Mouse (Mus musculus) urinary bladder, postnatal 4 days (tissue): ENCODE measurements at regions not wholly inside any gene's neighbourhood (a gene's known extent, or its start where the extent isn't known, plus 50 kb on each side); places are given as distances from the start of the nearest gene placed in this dataset.

Source experiments
- DNase-seq, 2 experiments: peaks; one replicate each; pipeline ENCODE4 v3.0.0; 2021 to 2022; ENCODE audit warnings: low spot score in 2 of 2

DNA sequence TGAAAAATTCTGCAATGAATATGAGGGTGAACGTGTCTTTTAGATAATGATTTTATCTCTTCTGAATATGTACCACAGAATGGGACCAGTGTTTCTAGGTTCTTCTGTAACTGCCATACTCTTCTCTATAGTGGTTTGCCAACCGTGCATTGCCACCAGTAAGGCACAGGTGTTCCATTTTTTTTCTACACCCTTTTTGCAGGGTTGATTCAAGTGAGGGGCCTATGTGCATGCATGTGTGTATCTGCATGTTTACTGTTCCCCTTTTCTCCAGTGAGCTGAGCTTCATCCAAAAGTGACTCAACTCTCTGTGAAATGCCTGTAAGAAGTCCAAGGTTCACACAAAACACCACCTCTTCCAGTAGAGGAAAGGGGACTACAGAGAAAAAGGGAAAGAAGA, 467.7 kb downstream of the Gsdmc2 start:
- DNase-seq = no peak

DNA sequence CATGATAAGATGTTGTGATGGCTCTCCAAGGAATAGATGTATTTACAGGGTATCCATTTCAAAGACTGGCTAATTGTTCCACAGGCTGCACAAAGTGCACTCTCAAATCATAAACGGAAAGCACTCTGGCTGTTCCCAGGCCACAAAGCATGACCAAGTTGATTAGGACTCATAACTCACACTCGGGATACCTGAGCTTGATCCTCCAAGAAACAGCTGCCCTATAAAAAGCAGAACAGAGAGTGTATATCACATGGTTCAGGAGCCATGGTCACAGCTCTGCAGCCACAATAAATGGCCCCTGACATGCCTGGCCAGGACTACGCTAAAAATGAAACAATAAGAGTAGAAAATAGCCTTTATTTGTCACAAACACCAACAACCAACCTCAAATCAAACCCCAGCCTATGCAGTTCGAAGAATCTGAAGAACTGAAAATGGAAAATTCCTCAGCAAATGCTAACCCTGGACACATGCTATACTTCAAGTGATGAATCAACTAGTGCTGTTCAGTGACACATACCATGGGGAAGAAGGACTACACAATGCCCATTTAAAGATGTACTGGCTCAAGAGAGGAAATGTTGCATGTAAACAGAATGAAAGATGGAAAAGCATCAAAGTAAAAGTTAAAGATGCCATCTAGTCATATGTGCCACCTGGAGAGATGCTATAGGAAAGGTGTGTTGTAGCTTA, 473.5 kb downstream of the Gsdmc2 start:
- DNase-seq = no peak

DNA sequence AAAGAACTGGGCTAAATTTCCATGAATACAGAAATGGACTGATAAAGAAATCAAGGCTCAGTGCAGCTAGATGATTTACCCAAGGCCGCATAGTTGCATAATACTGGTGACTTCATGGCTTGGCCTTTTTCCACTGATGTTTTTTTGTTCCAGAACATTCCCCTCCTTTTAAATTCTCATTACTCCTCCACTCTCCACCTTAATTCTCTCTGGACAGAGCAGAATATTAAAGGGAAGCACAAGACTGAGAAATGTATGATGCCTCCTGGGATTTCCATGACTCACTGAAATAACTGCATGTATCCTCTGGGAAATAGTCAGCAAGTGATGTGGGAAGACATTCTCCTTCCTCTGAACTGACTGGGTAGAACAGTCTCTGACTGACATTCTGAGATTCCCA, 480.5 kb downstream of the Gsdmc2 start:
- DNase-seq = no peak

DNA sequence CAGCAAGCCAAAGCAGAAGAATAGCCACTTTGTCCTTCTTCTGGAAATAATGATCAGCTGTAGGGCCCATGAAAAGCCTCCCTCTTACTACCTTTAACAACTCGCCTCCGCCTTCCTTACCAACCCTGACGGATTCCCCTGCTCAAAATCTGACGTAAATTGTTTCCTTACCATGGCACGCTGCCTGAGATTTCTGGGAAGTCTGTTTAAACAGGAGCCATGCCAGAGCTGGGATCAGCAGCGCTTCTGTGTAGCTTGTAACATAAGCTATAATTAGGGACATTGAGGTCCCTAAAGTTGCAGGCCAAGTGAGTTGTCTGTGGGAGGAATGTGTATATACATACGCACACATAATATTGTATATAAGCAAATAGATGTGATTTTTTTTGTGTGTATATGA, 484.6 kb downstream of the Gsdmc2 start:
- peak in 1 of 2 experiments; percentile 18 for DNase-seq

DNA sequence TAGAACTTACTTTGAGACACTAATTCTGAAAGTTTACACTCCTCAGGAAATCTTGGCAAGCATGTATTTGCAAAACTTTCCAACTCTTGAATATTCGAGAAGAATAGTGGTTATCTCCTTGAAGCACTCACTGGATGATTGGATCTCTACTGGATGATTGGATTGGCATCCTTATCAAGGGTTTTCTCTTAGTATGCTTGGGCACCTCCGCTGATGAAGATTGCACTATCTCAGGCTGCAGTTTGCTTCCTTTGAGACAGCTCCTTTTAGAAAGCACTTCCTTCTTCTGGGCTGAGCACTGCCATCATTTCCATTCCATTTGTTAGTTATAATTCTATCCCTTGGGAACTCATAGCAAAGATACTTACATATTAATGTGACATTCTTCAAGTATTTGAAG, 503.2 kb downstream of the Gsdmc2 start:
- DNase-seq = no peak

DNA sequence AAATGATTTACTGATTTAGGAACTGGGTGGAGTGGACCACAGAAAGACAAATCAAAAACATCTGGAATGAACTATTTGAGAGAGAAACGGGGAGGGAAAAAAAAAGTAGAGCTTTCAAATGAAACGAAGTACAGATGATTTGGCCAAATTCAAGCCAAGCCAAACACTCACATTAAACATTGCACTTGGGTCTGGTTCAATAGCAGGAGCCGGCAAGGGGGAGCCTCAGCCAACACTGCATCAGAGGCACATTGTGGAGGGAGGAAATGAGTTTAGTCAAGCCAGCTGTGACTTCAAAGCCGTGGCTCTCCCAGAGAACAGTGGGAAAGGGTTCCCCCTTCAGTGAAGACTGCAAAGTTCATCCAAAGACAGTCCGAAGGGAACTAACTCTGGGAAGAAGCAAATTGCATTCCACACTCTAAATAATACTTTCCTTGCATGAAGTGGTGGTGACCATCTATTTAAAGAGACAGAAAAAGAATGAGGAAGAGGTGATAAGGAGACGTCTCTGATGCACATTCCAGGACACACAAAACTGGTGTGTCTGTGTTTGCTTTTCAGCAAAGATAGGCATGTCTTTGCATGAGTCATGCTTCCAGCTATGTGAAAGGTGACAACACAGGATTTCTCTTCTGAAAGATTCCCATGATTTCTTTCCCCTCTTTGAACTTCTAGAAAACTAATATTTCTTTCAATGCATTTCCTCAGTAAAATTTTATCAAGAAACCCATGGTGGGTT, 504.5 kb downstream of the Gsdmc2 start:
- peak; percentile 70 to 74 for DNase-seq

DNA sequence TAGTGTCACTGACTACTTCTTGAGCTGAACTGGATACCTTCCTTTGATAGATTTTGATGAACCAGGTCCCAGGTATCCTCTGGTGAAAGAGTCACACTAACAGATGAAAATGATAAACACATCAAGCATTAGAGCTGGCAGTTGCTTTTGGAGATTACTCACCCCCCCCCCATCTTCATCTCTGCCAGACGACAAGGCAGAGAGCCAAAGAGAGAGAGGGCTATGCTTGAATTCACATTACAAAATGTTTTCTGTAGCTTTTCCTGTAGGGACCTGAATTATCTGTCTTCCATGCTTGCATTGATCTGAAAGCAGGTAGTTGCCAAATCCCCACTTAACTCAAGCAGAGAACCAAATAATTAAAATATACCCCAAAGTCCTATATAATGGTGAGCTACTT, 525.3 kb downstream of the Gsdmc2 start:
- no peak for DNase-seq

DNA sequence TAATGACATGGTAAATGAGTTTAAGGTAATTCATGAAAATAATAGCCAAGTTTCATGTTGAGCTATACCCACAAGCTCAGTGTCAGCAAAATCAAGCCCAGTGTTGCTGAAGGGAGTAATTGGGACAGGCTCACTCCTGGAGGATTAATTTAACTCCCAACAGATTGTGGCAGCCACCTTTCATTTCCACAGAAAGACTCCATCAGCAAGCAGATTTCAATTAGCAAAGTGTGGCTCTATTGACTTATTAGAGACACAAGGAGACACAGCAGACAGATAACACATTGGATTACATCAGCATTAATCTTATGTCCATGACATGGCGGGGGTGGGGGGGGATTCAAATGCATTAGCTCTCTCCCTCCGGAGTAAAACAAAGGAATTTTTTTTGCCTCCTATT, 534.6 kb downstream of the Gsdmc2 start:
- DNase-seq = no peak

DNA sequence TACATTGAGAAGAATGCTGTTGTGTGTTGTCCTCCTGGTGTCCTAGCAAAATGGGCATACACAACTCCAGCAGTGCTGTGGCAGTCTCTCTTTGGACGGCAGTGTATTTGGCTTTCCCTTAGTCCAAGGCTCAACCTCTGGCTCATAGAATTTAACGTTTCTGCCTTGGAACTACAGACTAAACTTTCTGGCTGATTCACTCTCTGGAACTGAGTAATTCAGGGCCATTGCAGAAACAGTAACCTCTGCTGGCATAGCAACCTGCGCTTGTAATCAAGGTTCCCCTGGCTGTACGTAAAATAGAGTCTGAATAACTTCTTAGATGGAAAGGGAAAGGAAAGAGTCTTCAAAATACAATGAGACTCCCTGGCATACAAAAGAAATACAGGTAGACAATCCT, 545.7 kb downstream of the Gsdmc2 start:
- DNase-seq = no peak

DNA sequence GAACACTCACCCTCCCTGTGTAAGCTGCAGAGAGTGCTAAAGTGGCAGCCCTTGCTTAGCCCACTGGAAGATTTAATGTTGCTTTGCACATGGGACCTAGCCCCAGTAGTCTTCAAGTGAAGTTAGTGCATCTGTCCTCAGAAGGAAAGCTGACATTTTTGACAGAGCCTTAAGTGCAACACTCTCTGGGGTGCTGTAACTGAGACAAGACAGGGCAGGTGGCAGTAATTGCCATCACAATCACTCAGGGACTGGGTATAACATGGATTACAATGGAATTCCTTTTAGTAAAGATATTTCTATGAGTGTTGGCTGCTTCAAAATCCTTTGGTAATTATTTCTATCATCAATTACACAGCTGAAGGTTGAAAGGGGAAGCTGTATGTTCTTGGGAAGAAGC, 556.4 kb downstream of the Gsdmc2 start:
- no peak for DNase-seq

DNA sequence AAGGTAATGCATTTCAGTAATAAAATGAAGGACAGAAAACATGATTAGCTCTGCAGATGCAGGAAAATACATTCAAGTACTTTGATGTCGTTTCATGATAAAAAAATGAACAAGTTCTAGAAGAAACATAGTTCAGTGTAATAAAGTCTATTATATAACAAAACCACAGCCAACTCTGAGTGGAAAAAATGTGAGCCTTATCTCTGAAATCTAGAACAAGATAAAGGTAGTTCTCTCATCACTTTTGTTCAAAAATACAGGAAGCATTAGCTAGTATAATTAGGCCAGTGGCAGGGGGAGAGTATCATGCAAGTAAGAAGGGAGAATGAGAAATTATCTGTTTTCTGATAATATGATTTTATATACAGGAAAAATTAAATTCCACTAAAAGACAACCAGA, 559.0 kb downstream of the Gsdmc2 start:
- DNase-seq = no peak

DNA sequence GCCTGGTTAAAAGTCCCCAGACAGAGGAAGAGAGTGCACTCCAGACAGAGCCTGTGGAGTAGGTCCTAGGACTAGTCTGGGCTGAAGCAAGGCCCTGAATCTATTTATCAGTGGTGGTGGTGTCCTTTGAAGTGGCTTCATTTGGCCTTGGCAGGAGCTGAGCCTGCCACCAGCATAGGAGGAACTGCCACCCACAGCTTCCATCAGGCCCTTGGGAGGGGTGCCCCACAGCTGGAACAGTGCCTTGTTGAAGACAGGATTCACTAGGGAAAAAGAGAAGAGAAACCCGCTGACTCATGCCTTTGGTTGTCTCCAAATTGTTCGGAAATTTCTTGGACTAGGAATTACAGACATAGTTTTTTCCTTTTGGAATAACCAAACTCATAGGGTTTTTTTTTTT, 574.6 kb downstream of the Gsdmc2 start:
- DNase-seq = no peak

DNA sequence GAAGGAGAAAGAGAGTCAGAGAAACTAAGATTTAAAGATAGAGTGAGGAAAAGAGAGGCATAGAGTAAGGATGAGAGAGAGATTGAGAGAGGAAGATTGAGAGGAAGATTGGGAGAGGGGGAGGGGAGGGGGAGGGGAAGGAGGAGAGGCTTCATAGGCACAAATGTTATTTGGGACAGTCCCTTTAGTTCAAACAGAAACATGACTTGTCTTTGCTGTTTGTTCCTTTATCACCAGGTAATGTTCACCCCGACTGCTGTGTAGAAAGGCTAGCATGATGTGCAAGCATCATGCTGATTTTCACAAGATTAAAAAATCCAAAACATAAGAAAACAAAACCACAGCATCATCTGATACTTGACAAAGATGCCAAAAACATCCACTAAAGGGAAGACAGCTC, 579.1 kb downstream of the Gsdmc2 start:
- DNase-seq = no peak

DNA sequence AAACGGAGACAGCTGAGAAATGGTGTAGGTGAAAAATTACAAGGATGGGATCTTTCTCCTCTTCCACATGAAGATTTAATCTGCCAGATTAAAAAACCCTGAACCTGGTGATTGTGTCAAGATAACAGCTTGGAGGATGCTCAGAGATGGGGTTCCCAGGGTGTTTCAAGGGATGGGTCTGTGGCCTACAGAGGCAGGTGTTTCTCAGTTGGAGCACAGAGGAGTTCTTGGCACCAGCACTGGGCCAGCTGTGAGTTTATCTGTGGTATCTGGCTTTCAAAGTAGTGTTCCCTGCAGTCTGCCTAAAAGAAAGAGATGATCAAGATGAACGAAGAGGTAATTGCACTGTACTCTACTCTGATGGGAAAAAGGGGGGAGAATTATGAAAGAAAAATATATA, 589.2 kb downstream of the Gsdmc2 start:
- DNase-seq = no peak

DNA sequence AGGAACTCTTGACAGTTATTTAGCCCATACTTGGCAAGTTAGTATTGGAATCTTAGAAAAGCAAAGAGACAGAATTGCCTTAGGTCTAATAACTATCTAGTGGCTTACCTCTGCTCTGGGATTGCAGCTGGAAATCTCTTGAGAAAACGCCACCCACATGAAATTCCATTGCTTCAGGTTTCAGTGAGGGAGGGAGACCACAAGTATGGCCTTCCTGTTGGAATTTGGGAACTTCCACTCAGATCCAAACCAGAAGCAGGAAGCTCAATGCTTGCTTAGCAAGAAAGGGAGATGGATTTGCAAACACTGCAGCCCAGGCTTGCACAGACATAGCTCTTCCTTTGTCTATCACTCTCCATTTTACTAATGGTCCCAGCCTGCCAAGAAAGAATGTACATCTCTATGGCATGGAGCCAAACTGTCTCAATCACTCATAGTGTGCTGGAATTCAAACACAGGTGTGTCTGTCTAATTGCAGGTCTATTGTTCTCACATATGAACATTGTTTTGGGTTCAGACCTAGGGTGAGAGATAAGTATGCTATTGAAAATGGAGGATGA, 592.1 kb downstream of the Gsdmc2 start:
- no peak for DNase-seq

DNA sequence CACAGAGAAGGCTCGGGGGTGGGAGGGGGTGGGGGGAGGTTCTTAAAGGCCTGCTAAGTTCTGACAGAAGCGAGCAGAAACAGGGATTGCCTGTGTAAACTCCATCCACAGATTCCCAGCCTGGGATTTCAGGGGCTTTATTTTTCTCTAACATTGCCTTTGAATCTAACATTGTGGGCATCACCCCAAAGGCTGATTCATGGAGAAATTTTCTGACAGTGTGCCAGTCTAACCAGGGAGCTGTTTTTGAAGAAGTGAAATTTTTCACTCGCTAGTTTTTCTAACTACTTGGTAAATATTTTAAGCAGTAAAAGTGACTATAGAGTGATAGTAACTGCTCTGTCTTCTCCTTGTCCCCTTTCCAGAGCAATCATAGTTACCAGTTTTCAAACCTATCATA, 606.4 kb downstream of the Gsdmc2 start:
- no peak for DNase-seq

DNA sequence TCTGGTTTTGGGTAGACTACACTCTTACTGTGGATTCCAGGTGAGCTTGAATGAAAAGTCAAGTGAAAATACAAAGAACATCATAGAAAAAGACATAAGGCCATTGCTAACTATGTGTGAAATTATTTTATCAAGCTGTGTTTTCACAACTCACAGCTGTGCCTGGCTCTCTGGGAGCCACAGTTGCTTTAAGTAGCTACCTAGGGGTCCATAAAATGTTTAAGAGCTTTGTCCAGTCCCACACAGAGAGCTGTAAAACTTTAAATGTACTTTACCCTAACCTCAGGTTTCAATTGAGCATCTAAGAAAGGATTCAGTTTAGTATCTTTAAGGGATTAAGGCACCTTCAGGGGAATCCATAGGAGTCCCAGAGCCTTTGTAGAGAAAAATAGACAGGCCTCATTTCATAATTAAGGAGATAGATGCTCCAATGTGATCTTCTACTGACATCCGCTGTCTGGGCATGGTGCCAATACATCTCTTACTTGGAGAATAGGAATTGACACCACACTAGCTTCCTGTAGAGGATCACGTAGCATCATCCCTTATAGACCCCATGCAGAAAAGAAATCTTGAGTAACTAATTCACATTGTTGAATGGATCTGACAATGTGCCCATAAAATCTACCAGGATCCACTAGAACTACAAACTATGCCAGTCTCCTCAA, 626.5 kb downstream of the Gsdmc2 start:
- no peak for DNase-seq

DNA sequence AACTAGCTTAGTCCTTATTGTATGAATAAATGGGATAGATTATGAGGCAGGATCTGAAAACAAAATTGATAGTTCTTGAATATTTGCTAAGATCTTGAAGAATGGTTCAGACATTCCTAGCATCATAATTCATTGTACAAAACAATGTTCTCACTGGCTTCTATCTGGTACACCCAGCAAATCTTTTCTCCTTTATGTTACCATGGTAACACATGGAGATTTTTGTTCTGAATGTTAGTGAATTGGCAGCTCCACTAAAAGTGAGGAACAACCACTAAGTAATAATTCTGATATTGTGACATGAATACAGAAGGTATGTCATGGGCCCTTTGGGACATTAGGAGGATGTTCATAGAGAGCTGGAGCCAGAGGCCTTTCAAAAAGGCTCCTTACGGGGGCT, 639.8 kb downstream of the Gsdmc2 start:
- no peak for DNase-seq

DNA sequence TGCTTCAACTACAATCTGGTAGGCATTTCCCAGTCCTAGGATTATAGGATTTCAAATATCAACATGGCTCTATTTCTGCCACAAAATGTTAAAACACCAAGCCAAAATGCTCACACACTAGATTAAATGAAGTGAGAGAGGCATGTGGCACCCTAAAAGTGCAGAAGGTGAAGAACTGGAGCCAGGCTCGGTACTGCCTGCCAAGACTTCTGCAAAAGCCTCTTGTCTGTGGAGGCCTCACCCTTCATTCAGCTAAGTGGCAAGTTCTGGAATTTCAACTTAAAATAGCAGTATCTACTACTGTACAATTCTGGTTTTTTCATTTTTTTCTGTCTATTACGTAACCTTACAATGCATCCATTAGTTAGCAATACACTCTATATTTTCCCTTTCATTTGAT, 649.9 kb downstream of the Gsdmc2 start:
- no peak for DNase-seq

DNA sequence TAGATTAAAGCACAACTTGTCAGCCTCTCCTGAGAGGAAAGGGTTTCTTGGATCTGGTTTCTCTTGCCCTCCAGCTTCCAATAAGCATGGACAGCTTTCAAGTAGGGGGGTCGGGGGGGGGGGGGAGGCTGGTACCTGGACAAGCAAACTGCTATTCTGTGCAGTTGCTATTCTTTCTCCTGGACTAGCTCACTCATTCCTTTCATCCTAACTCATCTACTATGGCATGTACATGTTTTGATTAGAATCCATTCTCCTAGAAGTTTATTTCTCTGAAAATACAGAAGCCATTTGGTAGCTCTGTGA, 650.5 kb downstream of the Gsdmc2 start:
- DNase-seq = no peak

DNA sequence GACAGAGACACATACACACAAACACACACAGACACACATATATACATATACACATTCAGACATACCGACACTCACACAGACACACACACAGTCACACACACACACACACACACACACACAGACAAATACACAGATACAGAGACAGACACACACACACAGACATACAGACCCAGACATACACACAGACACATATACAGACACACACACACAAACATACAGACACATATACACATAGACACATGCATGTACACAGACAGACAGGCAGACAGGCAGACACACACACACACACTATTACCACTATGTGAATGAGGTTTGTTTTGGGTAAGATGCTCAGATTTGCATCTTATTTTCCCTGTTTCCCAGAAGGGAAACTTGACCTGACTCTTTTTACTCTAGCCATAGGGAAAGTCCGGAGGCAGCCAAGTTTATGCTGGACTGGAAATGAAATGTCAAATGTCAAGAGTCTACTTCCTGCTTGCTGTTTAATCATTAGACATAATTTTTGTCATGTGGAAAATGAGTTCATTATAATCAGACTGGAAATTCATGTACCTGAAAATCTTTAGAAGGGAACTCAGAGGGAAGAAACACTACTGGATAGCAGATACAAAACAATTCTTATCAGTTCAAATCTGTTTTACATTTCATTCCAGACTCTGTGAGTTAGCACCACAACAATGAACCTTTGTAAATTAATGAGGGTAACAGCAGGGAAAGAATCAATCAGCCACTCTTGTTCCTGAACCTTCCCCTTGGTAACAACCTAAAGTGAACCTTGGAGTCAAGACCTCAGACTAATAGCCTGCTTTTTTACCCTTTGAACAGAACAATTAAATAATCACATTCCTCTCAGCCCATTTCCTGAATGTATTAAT, 651.1 kb downstream of the Gsdmc2 start:
- no peak for DNase-seq

DNA sequence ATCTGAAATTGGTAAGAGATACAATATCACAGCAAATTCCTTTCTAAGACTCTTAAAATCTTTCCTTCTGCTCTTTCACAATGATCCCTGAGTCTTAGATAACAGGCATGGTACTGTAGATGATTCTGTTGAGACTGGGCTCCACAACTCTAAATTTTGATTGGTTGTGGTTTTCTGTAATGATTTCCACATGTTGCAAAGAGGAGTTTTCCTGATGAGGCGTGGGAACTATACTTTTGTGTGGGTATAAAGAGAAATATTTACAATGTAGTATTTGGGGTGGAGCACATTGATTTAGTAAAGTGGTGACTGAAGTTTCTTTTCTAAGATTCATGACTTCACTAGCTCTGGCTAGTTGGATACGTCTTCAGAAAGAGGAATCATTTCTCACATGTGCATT, 653.2 kb downstream of the Gsdmc2 start:
- DNase-seq = no peak
